Mouse (Mus musculus) bone marrow, adult 2 months (tissue): ENCODE data around the gene Nufip2.

Source experiments
- CTCF ChIP-seq: fragments of 200-500 bp; IDR thresholded peaks from 2 replicates; pipeline ENCODE4 v1.5.1; 2011; ENCODE audit warnings: low read length, control low read depth; ENCODE audit not compliant: control insufficient read depth, insufficient read depth
- POLR2A ChIP-seq: fragments of 200-500 bp; IDR thresholded peaks from 2 replicates; pipeline ENCODE4 v1.6.1; 2011; ENCODE audit warnings: low read depth, mild to moderate bottlenecking, control low read depth, low read length, borderline replicate concordance; ENCODE audit not compliant: control insufficient read depth

DNA sequence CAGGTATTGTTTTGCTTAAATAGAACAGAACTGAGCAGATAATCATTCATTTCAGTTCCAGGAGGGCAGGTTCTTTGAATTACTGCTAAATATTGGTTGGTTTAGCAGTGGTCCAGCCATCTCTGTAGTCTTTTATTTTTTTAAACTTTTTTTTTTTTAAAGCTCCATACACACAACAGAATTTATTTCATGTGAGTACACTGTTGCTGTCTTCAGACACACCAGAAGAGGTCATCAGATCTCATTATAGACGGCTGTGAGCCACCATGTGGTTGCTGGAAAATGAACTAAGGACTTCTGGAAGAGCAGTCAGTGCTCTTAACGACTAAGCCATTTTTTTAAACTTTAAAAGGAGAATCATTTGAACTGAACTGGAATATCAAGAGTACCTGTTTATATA lies 11.3 kb downstream of the Nufip2 start:
- TF ChIP-seq CTCF (no peak), POLR2A (no peak)
